Mouse (Mus musculus) layer of hippocampus, adult 9-11 months (tissue): ENCODE measurements around the gene Tmem88.

ENCODE experiments used
- DNase-seq: peaks from one replicate; pipeline ENCODE4 v3.0.0; 2022

Gene Tmem88

DNA sequence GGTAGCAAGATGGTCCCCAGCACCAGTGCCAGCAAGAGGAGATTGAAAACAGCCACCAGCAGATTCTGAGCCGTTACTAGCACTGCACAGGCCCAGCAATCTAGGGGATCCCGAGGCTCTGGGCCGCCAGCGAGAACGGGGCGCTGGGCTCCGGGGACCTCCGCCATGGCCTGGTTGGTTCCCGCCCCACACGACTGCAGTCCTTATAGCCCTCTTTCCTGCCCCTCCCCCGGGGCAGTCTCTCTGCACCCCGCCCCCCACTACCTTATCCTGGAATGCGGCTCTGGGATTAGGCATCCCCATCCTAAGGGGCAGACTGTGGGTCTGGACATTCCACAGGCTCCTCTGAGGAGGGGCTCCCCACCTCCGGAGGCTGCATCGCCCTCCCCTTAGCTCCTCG lies at the start of gene Tmem88:
Gene Tmem88, minus strand, starts transcription at position 176 of the 400 bp plus-strand sequence.
- DNase-seq, result no peak

DNA sequence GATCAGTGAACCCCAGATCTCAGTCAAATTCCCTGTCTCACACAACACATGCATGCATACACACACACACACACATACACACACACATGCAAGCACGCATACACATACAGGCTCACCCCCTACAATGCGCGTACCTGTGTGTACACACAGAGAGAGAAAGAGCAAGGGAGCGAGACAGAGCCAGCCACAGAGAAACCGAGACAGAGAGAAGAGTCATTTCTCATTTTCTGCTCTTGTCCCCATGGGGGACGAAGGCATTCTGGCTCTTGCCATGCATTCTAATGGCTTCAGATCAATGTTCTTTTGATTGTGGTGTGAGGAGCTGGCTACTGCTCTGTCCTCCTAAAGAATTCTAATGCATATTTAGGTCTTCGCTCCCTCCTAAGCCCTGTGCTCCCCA lies 49.3 kb upstream of the Tmem88 start:
- DNase-seq, result no peak

DNA sequence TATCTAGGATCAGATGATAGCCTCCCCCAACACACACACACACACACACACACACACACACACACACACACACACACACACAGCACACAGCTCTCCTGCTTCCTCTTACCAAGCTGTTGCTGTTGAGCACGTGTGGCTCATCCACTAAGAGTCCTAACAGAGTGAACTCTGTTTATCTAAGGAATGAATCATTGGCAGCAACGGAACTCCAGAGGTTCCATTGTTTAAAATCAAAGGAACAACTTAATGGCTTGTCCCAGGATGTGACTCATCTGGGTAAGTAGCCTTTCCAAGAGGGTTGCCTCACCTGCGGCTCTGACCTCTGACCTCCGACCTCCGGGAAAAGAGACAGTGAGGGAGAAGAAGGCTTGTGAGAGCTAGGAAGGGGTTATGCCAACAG lies 45.3 kb upstream of the Tmem88 start:
- no peak for DNase-seq

DNA sequence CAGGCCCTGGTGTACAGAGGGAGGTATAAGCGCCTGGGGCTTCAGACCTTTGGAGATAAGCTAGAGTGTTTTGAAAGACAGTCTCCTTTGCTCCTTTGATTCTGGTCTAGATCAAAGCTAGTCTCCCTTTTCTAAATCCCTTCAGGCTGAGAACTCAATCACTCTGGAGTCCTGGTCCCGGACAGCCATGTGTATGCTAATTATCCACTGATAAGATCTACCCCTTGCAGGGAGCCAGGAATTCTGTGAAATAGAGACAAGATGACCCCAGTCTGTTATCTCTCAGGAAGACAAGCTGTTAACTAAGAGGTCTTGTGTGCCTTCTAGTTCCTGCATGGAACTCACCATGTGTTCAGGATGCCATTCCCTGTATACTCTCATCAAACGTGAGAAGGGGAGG lies 39.3 kb upstream of the Tmem88 start:
- DNase-seq, result no peak

DNA sequence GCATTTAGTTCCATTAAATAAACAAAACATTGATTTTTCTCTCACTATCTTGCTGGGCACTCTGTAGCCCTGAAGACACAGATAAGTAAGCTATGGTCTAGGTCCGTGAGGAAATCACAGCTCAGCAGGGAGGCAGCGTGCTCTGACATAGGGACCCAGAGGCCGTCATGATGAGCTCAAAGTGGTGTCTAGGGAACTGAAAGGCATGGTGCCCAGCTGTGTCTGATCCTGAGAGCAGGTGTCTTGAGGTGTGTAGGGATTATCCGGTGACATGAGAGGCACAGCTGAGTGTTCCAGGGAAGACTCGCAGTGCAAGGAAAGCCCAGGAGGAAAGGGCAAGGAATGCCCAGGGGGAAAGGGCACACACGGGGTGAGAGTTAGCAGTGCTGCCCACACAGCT lies 35.2 kb upstream of the Tmem88 start:
- no peak for DNase-seq

DNA sequence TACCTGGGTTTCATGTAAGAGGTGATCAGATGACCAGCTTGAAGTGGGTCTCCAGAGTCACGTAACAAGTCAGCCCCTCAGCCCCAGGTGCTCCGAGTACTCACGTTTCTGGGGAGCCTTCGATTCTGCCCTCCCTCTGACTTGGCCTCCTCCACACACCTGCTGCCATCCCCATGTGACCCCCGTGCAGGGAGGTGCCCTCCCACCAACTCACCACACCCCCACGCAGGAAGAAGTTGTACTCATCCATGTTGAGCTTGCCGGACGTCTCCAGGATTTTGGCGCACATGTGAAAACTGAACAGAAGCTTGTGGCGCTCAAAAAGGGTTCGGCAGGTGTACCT lies 34.6 kb upstream of the Tmem88 start:
- no peak for DNase-seq

DNA sequence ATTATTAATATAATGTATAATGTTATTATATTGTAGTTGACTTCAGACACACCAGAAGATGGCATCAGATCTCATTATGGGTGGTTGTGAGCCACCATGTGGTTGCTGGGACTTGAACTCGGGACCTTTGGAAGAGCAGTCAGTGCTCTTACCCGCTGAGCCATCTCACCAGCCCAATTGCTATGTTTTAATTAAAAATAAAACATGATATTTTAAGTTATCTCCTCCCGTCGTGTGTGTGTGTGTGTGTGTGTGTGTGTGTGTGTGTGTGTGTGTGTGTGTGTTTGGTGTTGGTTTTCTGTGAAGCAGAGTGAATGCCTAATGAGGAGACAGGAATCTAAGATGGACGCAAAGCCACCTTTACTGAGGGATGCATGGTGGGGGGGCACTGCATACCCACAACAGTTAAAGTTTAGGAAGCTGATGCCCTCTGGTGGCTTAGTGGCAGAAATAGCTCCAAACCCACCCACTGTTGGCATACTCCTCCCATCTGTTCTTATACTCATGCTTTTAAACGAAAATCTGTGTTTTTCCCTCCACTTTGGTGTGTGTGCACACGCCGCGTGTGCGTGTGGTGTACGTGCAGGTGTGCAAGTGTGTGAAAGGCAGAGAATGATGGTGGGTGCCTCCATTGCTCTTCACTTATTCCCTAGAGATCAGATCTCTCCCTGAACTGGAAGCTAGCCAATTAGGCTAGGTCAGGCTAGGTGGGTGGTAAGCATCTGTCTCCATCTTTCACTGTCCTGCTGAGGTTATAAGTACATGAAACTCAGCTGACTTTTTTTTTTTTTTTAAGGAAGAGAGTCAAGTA lies 34.0 kb upstream of the Tmem88 start:
- peak; percentile 88 for DNase-seq

DNA sequence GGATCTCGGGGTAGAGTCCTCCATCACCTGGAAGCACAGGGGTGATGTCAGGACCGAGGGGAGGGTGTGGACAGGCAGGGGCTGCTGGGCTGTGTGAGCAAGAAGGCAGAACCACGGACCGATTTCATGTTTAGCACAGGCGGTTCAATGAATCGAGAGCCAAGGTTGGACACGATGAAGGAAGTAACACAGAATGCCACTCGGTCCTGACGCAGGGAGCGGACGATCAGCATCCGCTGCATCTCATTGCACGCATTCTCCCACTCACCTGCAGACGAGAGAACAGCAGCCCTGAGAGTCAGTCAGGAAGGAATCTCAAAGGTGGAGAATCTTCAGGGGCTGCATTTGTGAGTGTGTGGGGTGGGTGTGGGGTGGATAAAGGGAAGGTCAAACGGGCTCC lies 32.6 kb upstream of the Tmem88 start:
- DNase-seq, result no peak

DNA sequence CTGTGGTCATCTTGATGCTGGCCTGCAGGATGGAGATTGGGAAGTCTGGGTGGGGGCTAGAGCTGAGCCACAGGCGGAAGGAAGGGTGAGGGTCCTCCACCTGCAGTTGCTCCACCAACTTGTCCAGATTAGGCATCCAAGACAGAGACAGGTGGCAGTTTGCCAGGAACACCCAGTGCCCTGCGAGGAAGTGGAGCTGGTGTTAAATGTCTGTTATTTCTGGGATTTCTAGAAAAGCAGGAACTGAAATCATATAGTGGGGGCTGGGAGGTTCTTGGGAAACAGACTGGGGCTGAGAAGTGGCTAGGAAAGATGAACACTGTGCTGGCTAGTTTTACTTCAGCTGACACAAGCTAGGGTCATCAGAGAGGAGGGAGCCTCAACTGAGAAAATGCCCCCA lies 31.3 kb upstream of the Tmem88 start:
- DNase-seq, result peak; percentile 63

DNA sequence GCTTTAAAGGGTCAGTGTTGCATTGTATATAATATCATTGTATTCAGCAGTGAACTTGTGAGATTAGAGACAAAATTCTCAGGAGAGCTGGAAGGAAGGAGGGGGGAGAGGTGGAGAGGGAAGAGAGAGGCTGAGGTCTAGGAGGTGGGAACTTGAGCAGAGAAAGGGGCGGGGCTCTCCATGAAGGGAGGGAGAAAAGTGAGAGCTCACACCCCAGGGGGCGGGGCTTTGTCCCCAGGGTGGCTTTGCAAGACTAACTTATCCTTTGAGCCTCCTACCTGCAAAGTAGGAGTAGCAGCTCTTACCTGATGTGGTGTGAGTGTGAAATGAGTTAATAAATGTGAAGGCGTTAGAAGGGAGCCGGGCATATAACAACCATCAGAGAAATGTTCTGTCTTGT lies 30.7 kb upstream of the Tmem88 start:
- DNase-seq, result no peak

DNA sequence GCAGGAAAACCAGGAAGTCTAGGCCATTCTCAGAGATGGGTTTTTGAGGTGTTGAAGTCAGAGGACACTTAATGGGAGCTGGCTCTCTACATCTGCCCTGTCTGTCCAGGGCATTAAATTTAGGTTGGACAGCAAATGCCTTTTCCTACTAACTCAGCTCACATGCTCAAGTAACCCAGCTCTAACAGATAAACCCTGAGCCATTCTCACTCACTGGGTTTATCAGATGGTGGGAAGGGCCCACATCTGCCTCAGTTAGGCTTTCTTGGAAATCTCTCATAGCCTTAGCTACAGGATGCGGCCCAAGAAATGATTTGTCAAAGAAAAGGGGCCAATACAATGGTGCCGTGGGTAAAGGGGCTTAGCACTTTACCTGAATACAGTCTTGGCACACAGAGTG lies 28.2 kb upstream of the Tmem88 start:
- no peak for DNase-seq

DNA sequence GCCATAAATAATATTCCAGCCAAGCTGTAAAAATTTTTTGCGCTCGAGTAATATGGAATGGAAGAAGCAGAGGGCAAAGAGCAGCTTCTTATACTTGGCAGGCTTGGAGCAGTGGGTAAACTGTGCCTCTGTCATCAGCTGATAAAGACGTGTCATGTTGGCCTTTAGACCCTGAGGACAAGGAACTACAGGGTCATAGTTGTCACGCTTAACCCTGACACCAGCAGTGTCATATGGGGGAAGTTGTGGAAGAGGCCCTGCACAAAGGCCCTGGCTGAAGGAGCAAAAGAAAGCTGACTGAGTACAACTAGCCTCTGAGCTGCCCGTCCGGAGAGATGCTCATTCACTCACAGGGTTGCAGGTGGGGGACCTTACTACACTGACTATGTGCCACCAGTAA lies 25.9 kb upstream of the Tmem88 start:
- DNase-seq, result no peak

DNA sequence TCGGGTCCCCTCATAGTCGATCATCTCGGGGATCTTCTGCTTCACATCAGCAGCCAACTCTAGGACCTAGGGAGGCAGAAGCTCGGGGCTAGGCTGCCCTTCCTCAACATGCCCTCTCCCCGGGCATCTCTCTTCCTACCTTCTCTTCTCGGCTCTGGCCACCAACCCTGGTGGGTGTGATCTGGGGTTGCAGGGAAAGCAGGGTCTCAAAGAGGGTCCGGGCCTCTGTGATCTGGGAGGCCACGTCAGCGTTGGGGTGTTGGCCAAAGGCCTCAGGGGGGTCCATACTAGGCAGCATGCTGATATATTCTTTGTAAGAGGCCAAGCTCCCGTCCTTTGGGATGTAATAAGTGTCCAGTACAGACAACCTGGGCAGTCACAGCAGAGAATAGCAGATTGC lies 24.8 kb upstream of the Tmem88 start:
- DNase-seq, result no peak

DNA sequence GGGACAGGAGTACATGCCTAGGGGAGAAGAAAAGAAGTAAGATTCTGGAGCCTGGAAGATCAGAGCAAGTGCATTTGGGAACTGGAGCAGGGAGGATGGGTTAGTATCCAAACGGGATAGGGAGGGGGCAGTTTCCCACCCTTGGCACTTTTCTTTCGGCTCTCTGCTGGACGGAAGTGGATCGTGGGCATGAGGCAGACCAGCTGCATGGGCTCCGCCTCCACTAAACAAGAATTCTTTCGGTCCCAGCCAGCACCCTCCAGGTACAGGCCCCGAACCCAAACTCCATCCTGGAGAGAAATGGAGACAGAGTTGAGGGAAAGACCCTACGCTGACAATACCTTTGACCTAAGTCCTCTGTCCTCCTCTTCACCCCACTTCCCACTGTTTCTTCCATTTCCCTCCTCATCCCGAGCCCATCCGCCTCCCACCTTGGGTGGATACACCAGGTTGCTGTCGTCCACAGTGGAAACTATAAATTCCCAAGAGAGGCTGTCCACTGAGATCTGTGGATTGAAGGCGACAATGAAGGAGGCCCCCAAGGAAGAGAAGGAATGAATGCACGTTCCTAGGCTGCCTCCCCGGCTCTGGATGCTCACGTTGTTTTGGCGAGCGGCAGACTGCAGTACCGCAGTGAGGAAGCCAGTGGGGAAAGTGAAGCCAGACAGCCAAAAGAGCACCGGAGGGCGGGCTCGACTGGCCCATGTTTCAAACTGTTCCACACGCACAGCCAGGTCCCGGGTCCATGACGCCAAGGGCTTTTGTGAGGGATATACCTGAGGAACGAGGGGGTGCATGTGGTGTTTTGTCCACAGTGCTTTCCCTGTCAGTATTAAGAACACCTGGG lies 23.3 kb upstream of the Tmem88 start:
- DNase-seq, result no peak

DNA sequence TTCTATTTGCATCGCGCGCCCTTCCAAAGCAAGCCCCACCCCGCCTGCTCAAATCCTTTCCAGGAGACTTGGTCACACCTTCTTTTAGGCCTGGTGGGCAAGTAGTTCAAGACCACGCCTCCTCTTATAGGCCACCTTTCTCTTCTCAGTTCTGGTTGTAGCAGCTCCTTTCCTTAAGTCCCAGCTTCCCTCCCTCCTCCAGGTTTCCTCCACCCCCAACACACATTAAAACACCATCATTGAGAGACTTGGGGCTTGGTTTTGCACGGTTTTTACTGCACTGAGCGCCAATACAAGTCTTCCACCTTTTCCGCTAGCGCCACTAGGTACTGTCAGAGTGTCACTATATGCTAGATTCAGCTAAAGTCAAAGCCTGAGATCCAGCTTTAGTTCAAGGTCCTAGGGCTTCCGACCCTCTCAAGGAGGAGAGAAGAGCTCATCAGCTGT lies 22.5 kb upstream of the Tmem88 start:
- no peak for DNase-seq

DNA sequence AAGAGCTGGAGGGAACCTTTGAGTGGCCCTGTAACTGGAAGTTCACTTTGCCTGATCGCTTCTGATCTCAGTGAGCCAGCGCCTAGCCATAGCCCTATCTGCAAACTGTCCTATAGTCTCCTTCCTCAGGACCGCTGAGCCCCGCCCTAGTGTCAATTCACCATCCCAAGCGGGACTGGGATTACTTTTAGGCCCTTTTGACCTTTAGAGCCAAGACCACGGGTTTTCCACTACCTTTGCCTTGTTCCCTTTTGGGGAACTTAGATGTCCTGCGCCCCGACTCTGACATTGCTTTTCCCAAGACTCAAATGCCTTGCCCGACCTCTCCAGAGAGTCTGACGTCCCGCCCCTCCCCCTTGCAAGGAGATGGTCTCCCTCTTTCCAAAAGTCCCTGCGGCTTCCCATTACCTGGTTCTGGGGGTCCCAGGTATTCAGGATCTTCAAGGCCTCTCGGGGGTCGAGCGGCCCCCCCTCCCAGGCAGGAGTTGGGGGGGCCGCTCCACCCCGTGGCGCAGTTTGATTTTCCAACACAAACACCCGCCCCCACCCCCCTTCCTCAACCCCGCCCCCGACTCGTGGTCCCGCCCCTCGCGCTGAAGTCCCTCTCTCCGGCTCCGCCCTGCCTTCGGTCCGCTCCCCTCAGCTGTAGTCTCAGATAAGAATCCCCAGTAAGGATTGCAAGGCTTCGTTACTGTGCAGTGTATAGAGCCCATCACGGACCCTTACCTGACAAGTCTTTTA lies 21.9 kb upstream of the Tmem88 start:
- DNase-seq, result no peak

DNA sequence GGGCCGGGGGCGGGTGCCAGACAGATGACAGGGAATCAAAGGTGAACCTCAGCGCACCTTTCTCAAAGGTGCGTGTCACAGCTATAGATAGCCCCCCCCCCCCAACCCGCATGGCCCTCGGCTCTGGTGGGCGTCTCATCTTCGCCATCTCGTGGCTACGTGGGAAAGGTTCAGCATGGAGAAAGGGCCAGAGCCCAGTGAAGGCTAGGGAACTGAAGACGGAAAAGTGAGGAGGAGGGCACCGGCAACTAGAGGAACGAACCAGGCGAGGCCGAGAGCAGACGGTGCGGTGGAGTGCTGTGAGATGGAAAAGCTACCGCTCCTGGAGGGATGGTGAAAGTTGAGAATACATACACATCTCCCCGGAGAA lies 21.4 kb upstream of the Tmem88 start:
- DNase-seq, result no peak

DNA sequence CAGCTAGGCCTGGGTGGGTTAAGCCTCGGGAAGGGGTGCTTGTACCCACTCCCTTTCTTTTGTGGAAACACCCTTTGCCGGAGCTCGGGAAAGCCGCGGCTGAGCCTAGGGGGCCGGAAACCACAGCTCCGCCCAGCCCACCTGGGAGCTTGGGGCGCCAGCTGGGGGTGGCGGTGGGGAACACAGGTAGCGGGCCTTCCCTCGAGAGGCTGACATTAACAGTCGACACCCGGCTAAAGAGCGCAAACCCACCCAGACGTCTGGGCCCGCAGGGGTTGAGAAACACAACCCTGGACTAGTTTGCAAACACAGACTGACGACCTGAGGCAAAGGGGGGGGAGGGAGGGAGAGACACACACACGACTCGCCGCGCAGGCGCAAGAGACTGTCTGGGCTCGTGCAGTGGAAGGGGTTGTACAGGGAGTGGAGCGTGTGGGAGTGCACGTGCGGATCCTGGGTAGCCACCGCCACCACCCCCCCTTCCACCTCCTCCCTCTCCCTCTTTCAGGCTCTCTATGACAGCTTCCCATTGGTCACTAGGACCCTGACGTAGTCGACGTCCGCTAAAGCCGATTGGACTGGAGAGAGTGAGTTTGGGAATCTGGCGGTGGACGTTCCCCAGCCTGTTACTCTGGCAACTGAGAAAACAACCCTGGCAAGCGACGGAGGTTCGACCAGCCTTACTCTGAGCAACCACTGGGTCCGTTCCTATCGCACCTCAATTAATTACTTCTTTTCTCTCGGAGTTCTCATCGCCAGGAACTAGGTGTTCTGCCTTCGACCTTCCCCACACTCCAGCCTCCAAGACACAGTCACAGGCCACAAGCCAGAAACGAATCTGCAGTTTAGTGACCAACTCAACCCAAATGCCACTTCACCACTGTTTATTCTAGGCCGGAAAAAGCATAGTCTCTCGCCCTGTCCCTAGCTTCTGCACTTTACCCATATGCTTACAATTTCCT lies 20.7 kb upstream of the Tmem88 start:
- DNase-seq, result peak; percentile 96

DNA sequence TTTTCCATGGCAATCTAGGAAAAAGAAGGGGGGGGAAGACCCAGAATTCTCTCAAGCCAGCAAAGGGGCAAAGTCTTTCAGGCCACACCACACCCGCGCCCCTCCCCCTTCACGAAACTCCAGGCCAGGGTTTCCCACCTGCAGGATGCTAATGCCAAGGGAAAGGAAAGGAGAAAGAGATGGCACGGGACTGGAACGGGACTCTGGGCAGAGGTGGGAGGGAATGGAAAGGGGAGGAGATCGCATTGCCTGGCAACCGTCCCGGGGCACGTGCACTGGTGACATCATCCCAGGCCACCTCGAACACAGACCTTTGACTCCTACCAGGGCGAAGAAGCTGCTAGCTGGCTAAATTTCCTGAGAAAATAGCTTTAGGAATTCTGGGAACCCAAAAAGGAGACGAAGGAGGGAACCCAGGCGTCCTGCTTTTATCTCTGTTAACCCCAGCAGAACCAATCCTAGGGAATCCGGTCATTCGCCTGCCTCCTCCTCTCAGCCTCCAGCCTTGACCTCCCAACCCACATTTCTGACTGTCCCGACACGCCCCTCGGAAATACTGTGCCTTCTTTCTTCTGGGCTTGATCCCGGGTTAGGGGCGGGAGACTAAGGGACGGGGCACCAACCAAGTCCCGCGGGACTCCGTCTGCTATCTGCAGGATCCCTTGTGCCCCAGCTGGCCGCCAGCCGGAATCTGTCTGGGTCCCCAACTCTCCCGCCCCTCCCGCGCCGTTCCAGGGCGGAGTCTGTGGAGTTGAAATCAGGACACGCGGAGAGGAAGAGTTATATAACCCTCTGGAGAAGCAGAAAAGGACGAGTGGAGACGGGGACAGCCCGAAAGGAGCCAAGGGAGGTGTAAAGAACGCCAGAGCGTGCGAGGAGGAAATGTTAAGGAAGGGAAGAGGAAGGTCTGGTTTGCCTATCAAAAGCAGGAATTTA lies 19.7 kb upstream of the Tmem88 start:
- peak; percentile 91 for DNase-seq

DNA sequence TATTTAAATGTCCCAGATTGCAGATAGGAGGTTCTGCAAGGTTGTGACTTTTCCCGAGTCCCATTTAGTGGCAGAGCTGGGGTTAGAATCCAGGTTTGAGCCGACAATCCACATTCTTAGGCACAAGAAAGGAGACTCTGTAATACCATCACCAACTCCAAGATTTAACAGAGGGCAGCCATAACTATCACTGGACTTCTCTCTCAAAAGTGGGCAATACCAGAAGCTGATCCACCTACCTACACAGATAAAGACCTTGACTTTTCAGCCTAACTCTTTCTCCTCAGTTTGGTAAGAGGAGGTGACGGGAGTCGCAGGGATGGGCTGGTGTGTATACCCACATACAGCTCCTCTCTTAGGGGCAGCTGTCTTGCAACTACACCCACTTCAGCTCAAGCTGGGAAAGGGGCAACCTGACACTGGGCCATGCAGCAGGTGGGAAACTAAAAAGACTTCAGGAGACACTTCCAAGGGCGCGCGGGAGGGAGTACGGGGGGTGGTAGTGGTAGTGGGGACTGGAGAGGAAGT lies 19.0 kb upstream of the Tmem88 start:
- no peak for DNase-seq

DNA sequence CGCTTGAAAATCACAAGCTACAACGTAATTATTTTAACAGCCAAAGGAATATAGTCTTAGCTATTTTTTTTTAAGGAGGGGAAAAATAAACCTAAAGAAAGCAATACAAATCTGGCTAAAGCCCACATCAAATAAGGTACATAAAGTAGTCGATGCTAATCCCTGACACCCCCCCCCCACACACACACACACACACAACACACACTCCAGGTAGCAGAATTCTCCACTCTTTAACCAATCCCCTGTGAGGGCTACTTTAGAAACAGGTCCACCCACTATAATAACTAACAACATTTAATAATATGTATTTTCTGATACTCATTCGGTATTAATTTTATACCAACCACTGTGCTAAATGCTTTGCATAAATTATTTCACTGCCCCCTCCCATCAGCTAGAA lies 18.5 kb upstream of the Tmem88 start:
- no peak for DNase-seq
